Mouse (Mus musculus) liver, embryonic 13.5 days (tissue): ENCODE results near the gene Arhgap35. TPM values are rescaled to one million over a fixed set of nuclear protein-coding genes. Genes with fewer than 3 reads are reported as not detected.
A peak's percentile ranks its signal among the peaks of the same experiment; 100 is the strongest.
"Not testable (repeated sequence)": the region's sequence is repeated elsewhere in the genome, so short reads cannot be mapped to it uniquely, and the experiment has no call there.

Experiments used
- ATAC-seq: fragments of 200-750 bp; cut with Nextera tagmentation; 2 replicates; pipeline ENCODE4 v1.8.0; 2017; ENCODE audit warnings: low read depth, mild to moderate bottlenecking, moderate number of reproducible peaks, moderate library complexity
- DNase-seq: peaks from one replicate; pipeline ENCODE4 v3.0.0; 2022
- H3K27ac ChIP-seq: fragments of 300-500 bp; sonication (generic); 2 replicates; pipeline ENCODE4 v1.5.1; 2015; ENCODE audit warnings: moderate library complexity, mild to moderate bottlenecking, inconsistent platforms
- H3K27me3 ChIP-seq: fragments of 300-500 bp; sonication (generic); 2 replicates; pipeline ENCODE4 v1.6.1; 2015; ENCODE audit warnings: mild to moderate bottlenecking, inconsistent platforms
- H3K36me3 ChIP-seq: fragments of 300-500 bp; sonication (generic); 2 replicates; pipeline ENCODE4 v1.6.1; 2015; ENCODE audit warnings: mild to moderate bottlenecking, inconsistent platforms
- H3K4me1 ChIP-seq: fragments of 300-500 bp; sonication (generic); replicated peaks from 2 replicates; pipeline ENCODE4 v1.6.1; 2015; ENCODE audit warnings: inconsistent platforms
- H3K4me2 ChIP-seq: fragments of 300-500 bp; sonication (generic); 2 replicates; pipeline ENCODE4 v1.6.1; 2015; ENCODE audit warnings: inconsistent platforms, mild to moderate bottlenecking, moderate library complexity
- H3K4me3 ChIP-seq: fragments of 300-500 bp; sonication (generic); replicated peaks from 2 replicates; pipeline ENCODE4 v1.5.1; 2015; ENCODE audit warnings: mild to moderate bottlenecking, inconsistent platforms
- H3K9ac ChIP-seq: fragments of 300-500 bp; sonication (generic); 2 replicates; pipeline ENCODE4 v1.6.1; 2015; ENCODE audit warnings: mild to moderate bottlenecking, inconsistent platforms
- H3K9me3 ChIP-seq: fragments of 300-500 bp; sonication (generic); replicated peaks from 2 replicates; pipeline ENCODE4 v1.6.1; 2016; ENCODE audit warnings: inconsistent platforms
- WGBS: fragments of 180-500 bp; shearing (Covaris S2); methylation state at CpG from one replicate; pipeline ENCODE4 v1.1.7; 2015; ENCODE audit not compliant: insufficient replicate concordance; 5-methylcytosine and 5-hydroxymethylcytosine counted together
- polyA plus RNA-seq: library from polyadenylated mRNA; unstranded; fragments of >200 nt; fragmentation: Nextera tagmentation; extraction: Ambion mirVana; gene quantifications from 2 replicates; pipeline ENCODE4 v1.2.1, GENCODE M21; 2015

The Arhgap35 gene
- 1.7 and 2.3 TPM in 2 replicates for polyA plus RNA-seq

DNA sequence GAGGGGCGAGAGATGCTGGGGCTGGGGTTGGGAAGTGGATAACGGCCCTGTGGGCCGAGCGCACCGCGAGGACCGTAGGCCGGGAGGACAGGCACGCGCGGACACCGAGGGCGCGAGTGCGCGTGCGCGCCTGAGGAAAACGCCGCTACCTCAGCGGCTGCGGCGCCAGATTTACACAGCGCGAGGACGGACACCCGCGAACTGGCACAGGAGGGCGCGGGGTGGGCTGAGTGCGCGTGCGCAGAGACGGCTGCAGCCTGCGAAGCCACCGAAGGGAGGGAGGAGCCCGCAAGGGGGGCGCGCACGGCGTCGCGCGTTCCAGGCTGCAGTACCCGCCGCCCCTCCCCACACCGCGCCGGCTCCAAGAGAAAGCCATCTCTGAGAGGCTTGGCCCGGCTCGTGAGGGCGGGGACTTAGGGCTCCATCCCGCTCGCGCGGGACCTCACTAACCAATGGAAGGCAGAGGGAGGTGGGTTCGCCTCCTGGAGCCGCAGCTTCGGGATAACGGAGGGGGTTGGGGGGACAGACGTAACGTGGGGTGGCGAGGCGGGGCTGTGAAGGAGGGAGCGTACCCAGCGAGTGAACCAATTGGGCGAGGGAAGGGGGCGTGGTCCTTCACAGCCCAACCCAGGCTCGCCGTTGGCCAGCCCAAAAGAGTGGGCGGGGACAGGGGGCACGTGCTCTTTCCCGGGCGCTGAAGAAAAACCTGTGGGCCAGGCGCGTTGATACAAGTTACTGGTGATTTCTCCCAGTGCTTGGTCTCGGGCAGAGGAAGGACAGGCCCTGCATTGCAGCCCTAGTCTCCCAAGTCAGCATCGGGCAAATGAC lies at the start of gene Arhgap35:
Arhgap35 (minus strand) TSS at position 106 of the 828 bp plus-strand sequence.
- Histone ChIP-seq H3K9ac (peak within 1 kb of the TSS; percentile 85), H3K27me3 (peaks cover 40% of the 10 kb centered on the region), H3K4me3 (peak within 1 kb of the TSS; percentile 78), H3K9me3 (no peaks in the 10 kb centered on the region), H3K4me1 (peaks cover 61% of the 10 kb centered on the region), H3K27ac (peak within 1 kb of the TSS; percentile 92), H3K36me3 (no peaks in the 10 kb centered on the region), H3K4me2 (peak within 1 kb of the TSS; percentile 94)
- ATAC-seq (peak; percentile 94), DNase-seq (peak; percentile 87)
- WGBS = under 1% methylated on average over 78 of the region's 78 CpGs

DNA sequence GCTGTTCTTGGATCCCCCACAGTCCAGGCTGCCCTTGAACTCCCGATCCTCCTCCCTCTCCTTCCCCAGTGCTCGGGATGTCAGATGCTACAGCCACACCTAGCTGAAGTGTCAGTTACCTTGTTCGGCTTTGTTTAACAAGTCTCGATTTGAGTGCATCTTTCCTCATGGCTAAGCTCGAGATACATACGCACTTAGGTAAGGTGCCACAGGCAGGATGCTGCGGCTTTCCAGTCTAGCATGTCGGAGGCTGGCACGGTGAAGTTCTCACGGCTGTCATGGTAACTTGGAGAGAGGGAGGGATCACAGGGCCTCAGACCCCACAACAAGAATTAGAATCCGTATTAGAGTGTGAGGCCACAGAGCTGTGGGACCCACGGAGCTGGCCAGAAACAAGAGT lies 29.5 kb upstream of the Arhgap35 start:
- DNase-seq (no peak), ATAC-seq (no peak)
- H3K9me3 ChIP-seq = no peaks in the 10 kb centered on the region
- no peak overlapping the region for H3K4me3 ChIP-seq
- no peaks in the 10 kb centered on the region for H3K4me1 ChIP-seq
- no peak overlapping the region for H3K9ac ChIP-seq
- no peak overlapping the region for H3K27ac ChIP-seq
- no peaks in the 10 kb centered on the region for H3K27me3 ChIP-seq
- no peaks in the 10 kb centered on the region for H3K36me3 ChIP-seq
- WGBS = 70% methylated on average over 12 of the region's 12 CpGs
- H3K4me2 ChIP-seq = no peak overlapping the region

DNA sequence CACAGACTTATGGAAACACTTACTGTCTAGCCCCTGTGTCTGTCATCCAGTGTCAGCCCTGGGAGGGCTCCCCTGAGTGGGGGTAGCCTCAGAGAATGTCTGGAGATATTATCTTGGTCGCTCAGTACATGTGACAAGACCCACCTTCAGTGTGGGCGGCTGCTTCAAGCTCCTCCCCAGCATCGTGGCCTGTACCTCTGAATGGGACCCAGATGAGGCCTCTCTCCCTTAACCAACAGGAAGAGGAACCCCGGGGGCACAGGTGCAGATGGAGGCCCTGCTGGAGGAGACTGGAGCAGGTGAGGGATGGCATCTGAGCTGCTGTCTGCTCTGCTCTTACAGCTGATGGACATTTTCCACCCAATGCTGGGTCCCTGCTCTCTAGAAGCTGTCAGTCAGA lies 28.3 kb upstream of the Arhgap35 start:
- DNase-seq, H3K4me1 ChIP-seq, H3K4me2 ChIP-seq, H3K36me3 ChIP-seq, ATAC-seq, H3K27me3 ChIP-seq, H3K9me3 ChIP-seq, H3K4me3 ChIP-seq, H3K27ac ChIP-seq, H3K9ac ChIP-seq: not testable (repeated sequence)
- 26% methylated on average over 3 of the region's 4 CpGs for WGBS

DNA sequence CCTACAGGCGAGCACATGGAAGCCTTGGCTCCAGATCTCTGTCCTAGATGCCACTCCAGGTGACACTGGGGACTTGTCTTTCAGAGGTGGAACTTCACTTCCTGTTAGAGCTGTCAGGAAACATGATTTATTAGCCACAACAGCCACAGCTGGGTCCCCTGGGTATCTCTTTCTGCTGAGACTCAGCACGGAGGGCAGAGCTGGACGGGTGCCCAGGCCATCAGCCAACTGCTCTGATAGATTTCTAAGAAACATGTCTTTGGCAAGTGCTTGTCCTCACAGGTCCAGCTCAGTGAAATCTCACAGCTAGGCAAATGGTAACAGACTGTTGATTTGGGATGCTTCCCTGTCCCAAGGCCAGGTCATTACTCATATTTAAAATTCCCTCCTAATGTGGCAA lies 24.2 kb upstream of the Arhgap35 start:
- Histone ChIP-seq H3K9ac (no peak overlapping the region), H3K4me1 (no peaks in the 10 kb centered on the region), H3K4me2 (no peak overlapping the region), H3K27me3 (no peaks in the 10 kb centered on the region), H3K36me3 (no peaks in the 10 kb centered on the region), H3K9me3 (no peaks in the 10 kb centered on the region), H3K4me3 (no peak overlapping the region), H3K27ac (no peak overlapping the region)
- no peak for ATAC-seq
- DNase-seq = no peak
- 61% methylated on average over 3 of the region's 3 CpGs for WGBS

DNA sequence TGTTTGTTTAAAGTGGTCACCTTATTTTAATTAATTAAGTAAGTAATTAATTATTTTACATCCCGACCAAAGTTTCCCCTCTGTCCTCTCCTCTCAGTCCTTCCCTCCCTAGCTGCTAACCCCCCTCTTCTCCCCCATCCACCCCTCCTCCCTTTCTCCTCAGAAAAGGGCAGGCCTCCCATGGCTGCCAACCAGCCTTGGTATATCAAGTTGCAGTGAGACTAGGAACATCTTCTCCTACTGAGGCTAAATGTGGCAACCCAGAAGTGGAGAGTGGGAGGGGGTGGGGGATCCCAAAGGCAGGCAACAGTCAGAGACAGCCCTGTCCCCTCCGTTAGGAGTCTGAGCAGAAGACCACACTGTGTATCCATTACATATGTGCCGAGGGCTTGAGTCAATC lies 20.3 kb upstream of the Arhgap35 start:
- H3K36me3 ChIP-seq = no peaks in the 10 kb centered on the region
- ATAC-seq = no peak
- no peak for DNase-seq
- no peaks in the 10 kb centered on the region for H3K9me3 ChIP-seq
- H3K9ac ChIP-seq = no peak overlapping the region
- H3K4me1 ChIP-seq = no peaks in the 10 kb centered on the region; the same call in 1 of the 2 replicates
- H3K4me2 ChIP-seq = no peak overlapping the region
- no peaks in the 10 kb centered on the region for H3K27me3 ChIP-seq
- H3K4me3 ChIP-seq = no peak overlapping the region
- WGBS = 52% methylated on average over 3 of the region's 3 CpGs
- H3K27ac ChIP-seq = no peak overlapping the region

DNA sequence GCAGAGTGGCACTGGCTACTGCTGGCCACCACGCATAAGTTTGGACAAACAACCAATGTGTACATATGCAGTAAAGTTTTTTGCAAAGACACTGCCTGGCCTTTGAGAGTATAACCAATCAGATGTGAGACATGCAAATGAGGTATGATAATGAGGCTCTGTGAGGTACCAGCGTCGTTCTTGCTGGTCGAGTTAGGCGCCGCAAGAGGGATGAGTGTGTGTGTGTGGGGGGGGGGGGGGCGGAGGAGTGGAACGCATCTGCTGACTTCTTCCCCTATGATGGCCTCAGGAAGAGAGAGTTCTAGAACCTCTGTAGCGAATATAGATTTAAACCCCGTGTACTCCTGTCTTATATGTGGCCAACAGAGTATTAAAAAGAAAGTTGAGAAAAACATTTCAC lies 19.1 kb upstream of the Arhgap35 start:
- H3K4me1 ChIP-seq, H3K9ac ChIP-seq, H3K9me3 ChIP-seq, H3K36me3 ChIP-seq, ATAC-seq, H3K27ac ChIP-seq, DNase-seq, H3K27me3 ChIP-seq, H3K4me3 ChIP-seq: not testable (repeated sequence)
- 0 out of 2 replicates have a peak overlapping the region, but pooled peaks have one; percentile 9 for H3K4me2 ChIP-seq
- 4% methylated on average over 10 of the region's 10 CpGs for WGBS

DNA sequence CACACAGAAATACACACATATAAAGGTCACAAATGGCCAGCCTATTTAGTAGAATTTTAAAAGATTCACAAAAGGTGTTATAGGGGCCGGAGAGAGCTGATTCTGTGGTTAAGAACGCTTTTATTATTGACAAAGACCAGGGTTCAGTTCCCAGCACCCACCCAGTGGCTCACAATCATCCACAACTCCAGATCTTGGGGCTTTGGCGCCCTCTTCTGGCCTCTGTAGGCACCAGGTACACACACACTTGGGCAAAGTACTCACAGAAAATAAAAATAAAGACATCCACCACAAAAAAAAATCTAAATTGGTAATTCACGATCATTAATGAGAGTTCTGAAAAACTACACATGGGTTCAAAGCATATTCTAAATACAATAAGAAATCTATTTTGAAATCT lies 17.1 kb upstream of the Arhgap35 start:
- no peak for DNase-seq
- WGBS = 49% methylated on average over 4 of the region's 4 CpGs
- Histone ChIP-seq H3K9ac (no peak overlapping the region), H3K4me1 (no peaks in the 10 kb centered on the region; the same call in 1 of the 2 replicates), H3K9me3 (no peaks in the 10 kb centered on the region), H3K36me3 (no peaks in the 10 kb centered on the region), H3K4me2 (no peak overlapping the region), H3K27ac (no peak overlapping the region), H3K27me3 (no peaks in the 10 kb centered on the region), H3K4me3 (no peak overlapping the region)
- no peak for ATAC-seq

DNA sequence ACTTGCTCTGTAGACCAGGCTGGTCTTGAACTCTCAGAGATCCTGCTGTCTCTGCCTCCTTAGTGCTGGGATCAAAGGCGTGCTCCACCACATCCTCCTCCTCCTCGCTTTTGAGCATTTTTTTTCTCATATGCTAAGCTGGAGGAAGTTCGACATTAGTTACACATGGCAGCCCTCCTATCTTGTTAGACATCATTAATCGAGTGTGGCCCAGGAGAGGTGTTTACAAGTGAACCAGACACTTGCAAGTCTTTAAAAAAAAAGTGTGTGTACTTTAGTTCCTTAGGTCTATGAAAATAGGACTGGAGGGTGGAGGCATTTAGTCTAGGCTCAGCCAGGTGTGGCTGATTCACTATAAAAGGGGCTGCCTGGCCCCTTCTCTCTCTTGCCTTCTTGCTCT lies 16.2 kb upstream of the Arhgap35 start:
- Histone ChIP-seq H3K4me2 (no peak overlapping the region), H3K27me3 (no peaks in the 10 kb centered on the region), H3K36me3 (no peaks in the 10 kb centered on the region), H3K9me3 (no peaks in the 10 kb centered on the region), H3K27ac (no peak overlapping the region), H3K4me1 (no peaks in the 10 kb centered on the region; the same call in 1 of the 2 replicates), H3K9ac (no peak overlapping the region), H3K4me3 (no peak overlapping the region)
- 47% methylated on average over 4 of the region's 4 CpGs for WGBS
- ATAC-seq = no peak
- no peak for DNase-seq

DNA sequence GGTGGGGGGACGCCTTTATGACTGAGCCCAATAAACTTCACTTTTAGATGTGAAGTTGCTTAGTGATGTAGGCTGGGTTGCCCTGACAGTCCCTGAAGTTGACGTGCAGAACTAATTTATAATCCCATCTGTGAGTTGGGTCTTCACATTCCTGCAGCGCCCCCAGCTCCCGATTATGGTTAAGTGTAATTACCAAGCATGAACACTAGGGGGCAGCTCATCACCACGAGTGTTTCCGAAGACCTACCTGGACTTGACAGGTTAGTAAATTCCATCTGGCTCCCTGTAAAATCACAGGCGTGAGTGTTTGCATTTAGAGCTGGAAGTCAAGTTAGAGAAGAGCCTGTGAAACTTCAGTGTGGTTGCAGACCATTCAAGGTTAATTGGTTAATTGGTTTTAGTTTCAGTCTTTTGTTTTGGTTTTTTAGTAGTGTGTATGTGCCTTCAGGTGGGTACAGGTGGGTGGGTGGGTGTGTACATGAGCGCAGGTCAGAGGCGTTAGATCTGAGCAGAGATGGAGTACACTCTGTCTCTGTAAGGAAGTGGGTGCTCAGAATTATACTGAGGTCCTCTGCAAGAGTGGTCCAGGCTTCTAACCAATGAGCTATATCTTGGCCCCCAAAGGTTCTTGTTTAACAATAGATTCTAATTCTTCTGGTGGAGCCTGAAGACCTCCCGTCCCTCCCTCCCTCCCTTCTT lies 15.0 kb upstream of the Arhgap35 start:
- Histone ChIP-seq H3K4me2 (no peak overlapping the region), H3K27me3 (no peaks in the 10 kb centered on the region), H3K36me3 (no peaks in the 10 kb centered on the region), H3K4me1 (no peaks in the 10 kb centered on the region; the same call in 1 of the 2 replicates), H3K9me3 (no peaks in the 10 kb centered on the region), H3K4me3 (no peak overlapping the region), H3K27ac (no peak overlapping the region), H3K9ac (no peak overlapping the region)
- ATAC-seq (no peak), DNase-seq (no peak)
- WGBS = 11% methylated on average over 10 of the region's 10 CpGs

DNA sequence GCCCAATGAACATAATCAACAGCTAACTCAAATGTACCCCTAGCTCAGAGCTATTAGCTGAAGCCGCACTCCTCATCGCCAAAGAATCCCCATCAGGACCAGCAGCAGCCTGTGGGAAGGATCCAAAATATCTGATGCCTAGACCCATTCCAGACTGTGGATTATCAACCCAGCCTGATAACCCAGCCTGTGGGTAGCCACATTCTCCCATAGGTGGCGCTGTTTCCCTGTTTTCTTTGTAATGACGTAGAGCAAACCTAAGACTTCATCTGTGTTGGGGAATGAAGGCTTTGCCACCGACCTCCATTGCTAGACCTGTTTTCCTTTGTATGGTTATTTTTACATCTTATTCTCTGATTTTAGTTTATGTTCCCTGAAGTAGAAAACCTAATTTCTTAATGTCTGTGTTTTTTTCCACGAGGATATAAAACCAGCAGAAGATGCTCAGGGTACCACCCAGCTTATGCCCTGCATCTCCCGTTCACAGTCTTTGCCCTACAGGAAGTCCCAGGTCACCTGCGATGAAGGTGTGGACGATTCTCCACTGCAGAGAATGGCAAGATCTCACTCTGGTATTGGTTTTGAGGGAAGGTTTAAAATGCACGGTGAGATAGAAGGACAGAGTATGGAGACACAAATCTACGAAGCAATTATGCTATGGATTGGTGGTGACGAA lies 13.4 kb upstream of the Arhgap35 start:
- Histone ChIP-seq H3K4me2 (no peak overlapping the region), H3K4me3 (no peak overlapping the region), H3K4me1 (peaks cover 2% of the 10 kb centered on the region; the same call in 1 of the 2 replicates), H3K27me3 (no peaks in the 10 kb centered on the region), H3K36me3 (no peaks in the 10 kb centered on the region), H3K9me3 (no peaks in the 10 kb centered on the region), H3K9ac (no peak overlapping the region), H3K27ac (no peak overlapping the region)
- WGBS = 30% methylated on average over 12 of the region's 12 CpGs
- ATAC-seq (no peak), DNase-seq (no peak)

DNA sequence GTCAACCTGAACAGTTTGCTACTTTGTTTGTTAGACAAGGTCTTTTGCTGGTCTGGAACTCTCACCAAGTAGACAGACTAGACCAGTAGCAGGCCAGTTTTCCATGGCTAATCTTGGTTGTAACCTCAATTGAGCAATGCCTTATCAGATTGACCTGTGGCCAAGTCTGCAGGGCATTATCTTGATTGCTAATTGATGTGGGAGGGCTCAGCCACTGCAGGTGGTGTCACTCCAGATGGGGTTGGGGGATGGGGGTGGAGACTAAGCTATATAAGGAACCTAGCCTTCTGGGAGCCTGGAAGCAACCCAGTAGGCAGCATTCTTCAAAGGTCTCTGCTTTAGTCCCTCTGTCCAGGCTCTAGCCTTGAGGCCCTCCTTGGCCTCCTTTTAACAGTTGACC lies 8.9 kb upstream of the Arhgap35 start:
- Histone ChIP-seq H3K4me2 (no peak overlapping the region), H3K9ac (no peak overlapping the region), H3K36me3 (no peaks in the 10 kb centered on the region), H3K27me3 (peaks cover 19% of the 10 kb centered on the region), H3K27ac (no peak overlapping the region), H3K4me1 (peaks cover 3% of the 10 kb centered on the region; the same call in 1 of the 2 replicates), H3K4me3 (no peak overlapping the region), H3K9me3 (no peaks in the 10 kb centered on the region)
- ATAC-seq (0 out of 2 replicates have a peak, but pooled peaks have one; percentile 36), DNase-seq (no peak)
